Mouse (Mus musculus): ENCODE measurements around the gene D230025D16Rik.

- TF ChIP-seq ZC3H11A (IDR thresholded peaks at IDR 0.05; ENCODE audit: borderline replicate concordance, low read depth, low read length) (no peak), CHD2 (IDR thresholded peaks at IDR 0.05; ENCODE audit: low read depth, low read length) (no peak), ZNF384 (IDR thresholded peaks at IDR 0.05; ENCODE audit: low read depth, low read length) (no peak), MAFK (IDR thresholded peaks at IDR 0.05; ENCODE audit: insufficient read depth, low read depth, low read length) (no peak), HCFC1 (IDR thresholded peaks at IDR 0.05; ENCODE audit: borderline replicate concordance, insufficient read depth, low read length) (no peak)
Measured at GRCm38 (mm10) chr8:105270916-105271186, 45.9 kb downstream of the D230025D16Rik start.

Measured in ES-E14 (cell line).